Mouse (Mus musculus) spleen, postnatal 36 days (tissue): ENCODE measurements around the gene Agap1.
A peak's percentile ranks its signal among the peaks of the same experiment; 100 is the strongest.

Source experiments
- DNase-seq, 2 experiments: peaks; one replicate each; pipeline ENCODE4 v3.0.0; 2022; ENCODE audit warnings: low spot score in 2 of 2, mixed read lengths in 1 of 2

Agap1 gene

DNA sequence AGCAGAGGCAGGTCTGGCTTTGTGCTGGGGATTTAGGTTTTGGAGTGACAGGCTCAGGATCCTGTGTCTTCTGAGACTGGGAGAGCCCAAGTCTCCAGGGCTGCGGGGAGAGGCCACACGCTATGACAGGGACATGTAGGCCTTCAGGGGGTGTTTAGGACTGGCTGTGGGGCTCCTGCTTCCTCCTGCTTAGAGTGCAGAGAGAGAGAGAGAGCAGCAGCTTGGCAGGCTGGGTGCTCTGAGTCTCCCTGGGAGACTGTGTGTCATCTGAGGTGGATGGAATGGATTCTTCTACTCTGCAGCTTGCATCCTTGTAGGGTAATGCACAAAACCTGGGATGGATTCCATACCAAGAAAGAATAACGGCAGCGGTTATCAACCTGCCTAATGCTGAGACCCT is 122.4 kb downstream of the Agap1 start:
- no peak for DNase-seq

DNA sequence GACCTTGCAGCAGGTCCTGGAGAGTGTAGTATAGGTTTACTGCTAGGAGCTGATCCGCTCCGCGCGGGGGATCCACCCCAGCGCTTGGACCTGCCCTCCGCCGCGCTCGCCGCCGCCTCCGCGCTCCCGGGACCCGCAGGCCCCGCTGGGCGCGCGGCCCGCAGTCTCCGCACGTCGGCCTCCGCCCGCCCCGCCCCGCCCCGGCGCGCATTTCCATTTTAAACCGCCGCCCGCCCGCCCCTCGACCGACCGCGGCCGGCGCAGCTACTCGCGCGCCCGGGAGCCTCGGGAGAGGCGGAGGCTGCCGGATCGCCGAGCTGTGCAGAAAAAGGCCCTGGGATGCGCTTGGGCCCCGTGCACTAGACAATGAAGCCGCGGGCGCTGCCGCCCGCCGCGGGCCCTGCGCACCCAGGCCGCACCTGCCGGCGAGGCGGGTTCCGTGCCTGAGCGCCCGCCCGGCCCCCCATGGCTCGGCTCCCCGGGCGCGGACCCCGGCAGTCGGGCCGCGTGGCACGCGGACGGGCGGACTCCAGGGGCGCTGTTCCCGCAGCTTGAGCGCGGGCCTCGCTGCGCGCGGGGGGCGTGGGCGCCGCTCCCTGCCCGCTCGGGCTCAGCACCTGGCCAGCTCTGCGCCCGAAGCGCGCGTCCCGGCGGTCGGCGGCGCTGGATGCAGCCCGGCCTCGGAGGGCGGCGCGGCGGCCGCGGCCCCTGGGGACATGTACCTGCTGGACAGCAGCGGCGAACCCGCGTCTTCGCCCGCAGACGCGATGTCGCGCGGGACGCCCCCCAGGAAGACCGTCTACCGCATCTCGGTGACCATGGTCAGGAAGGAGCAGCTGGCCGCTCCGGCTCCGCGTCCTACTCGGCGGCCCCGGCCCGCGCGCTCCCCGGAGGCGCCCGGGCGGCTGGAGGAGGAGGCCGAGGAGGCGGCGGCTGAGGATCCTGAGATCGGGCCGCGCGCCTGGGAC is 125.7 kb downstream of the Agap1 start:
- no peak for DNase-seq

GRCm38 (mm10) chr1:89580999-89581765 is 126.6 kb downstream of the Agap1 start:
- no peak for DNase-seq

GRCm38 (mm10) chr1:89581766-89582125 is 127.1 kb downstream of the Agap1 start:
- no peak for DNase-seq

DNA sequence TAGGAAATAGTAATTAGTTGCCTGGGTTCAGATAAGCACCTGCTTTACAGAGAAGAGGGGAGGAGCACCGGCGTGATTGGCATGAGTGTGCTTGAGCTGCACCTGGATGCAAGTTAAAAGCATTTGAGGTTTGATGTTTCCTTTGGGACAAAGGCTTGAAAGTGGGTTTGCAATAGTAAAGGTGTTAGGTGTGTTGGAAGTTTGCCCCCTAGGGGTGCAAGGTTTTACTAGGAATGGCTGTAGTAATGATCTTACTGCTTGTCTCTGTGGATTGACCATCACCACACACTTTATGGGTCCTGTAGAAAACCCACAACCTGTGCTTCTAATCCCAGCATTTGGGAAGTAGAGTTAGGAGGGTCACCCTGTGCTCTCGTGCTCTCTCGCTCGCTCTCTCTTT is 128.8 kb downstream of the Agap1 start:
- no peak for DNase-seq

DNA sequence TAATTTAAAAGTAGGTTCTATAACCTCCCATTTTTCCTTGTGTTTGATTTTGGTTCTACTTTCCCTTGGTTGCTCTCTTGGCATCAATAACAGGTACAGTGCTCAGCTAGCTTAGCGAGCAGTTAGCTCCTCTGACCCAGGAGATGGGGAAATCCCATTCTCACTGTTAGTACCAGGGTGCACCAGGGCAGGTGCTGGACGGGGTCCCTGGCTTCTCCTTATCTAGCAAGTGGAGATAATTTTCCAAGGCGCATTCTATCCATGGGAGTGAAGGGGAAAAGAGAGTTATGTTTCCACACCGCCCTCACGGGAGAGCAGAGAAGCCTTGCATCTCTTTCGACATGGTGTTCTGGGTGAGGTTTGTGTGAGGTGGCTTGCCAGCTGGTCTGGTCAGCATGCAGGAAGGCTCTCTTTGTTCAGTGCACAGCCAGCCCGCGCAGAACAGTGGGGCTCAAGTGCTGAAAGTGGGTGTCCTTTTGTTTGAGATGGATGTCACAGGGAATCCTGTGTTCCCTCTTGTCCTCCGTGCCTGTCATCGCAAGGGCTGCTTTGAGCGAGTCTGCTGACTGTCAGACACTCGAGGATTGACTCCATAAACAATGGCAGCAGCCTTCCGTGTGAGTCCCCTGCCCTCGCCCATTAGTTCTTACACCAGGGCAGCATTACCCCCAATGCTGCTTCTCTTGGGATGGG is 132.5 kb downstream of the Agap1 start:
- no peak for DNase-seq

- DNase-seq, result no peak
Measured at GRCm38 (mm10) chr1:89588154-89588553, 133.5 kb downstream of the Agap1 start.

- DNase-seq, result no peak
Measured at GRCm38 (mm10) chr1:89590994-89591393, 136.4 kb downstream of the Agap1 start.

DNA sequence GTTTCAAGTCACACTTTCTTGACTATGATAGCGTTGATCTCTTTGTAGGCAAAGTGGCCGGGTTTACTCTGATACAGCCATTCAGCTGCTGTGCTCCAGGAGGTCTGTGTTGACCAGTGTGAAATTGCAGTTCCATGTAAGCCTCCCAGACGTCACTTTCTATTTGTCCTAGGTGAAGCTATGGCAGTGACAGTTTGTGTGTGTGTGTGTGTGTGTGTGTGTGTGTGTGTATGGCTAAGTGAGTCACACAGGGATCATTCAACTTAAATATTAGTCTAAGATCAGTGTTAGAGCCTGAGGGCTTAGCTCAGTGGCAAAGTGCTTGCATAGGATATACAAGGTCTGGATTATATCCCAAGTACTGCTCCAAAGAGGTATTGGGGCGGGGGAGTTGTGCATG is 138.6 kb downstream of the Agap1 start:
- no peak for DNase-seq

- DNase-seq, result no peak
Measured at GRCm38 (mm10) chr1:89594999-89595398, 140.4 kb downstream of the Agap1 start.

GRCm38 (mm10) chr1:89595421-89595820 is 140.8 kb downstream of the Agap1 start:
- DNase-seq, result no peak

DNA sequence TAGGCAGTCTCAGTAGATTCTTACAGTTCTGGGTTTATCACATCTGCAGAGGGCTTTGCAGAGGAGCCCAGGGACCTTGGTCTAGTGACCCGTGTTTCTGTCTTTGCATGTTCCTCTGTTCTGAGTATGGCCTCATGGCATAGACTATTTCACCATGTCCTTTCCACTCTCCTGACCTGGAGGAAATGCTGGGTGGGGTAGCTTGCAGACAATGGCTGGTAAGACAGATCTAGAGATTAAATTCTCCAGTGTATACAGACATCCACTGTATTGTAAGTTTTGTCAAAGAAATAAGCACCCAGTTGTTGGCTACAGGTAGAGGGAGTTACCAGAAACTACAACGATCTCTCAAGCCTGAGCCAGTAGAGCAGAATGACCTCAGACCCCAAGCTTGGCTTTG is 141.6 kb downstream of the Agap1 start:
- DNase-seq, result no peak

DNA sequence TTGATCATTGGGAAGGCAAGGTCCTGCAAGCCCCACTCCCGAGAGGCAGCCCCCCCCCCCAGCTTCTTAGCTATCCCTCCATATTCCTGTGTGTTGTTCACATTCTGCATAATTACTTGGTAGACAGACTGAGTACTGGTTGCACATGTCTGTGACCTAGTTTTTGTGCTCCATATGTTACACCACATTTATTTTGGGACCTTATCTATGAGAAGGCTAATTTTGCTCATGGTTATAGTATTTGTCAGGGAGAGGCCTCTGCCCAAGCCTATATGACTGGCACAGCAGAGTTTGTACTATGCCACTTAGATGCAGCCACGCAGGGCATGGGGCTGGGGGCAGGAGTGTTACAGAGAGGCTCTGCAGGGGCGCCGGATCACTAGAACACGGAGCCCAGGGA is 144.3 kb downstream of the Agap1 start:
- DNase-seq, result no peak

DNA sequence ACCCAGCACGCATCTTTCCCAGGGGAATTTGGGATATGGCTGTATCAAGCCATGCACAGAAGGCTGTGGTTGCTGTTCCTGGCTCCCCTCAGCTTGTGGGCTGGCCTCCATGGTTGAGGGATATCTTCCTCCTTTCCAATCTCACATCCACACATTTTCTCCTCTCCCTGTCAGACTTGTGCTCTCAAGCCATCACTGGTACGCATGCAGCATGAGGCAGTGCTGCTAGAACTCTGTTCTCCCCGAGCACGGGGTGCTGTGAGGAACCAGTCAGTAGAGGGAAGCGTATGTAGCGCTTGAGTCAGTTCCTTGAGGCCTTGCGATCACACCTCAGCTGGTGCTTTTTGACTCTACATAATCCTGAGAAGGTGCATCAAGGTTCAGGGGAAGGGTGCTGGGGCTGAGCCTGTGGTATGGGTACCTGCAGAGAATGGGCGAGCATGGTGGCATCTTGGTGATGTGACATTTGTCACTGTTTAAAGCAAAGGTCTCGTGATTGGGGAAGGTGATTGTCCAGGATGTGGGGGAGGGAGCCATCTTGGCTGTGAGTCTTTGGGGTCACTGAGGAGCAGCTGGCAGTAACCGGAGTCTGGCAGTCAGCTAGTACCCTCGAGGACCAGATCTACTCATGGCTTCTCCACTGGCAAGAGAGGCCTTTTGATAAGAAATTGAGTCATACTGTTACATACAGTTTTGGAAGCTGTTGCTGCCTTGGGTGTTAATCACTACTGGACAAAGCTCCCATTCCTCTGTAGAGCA is 145.6 kb downstream of the Agap1 start:
- no peak for DNase-seq

DNA sequence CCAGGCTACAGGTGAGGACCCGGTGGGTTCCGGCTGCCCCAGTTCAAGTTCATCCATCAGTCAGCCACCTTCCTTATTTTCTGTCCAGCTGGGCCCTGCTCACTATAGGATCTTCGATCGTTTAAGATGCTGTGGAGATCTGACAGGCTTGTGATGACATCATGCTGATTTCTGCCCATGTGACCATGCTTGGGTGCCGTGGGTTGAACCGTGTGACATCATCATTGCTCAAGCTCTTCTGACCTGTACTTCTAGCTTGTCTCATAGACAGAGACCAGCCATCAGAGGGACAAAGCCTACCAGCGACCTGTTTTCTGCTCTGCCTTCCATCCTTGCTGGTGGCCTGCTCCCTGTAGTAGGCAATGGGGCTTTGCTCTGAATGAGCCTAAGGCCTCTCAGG is 146.7 kb downstream of the Agap1 start:
- no peak for DNase-seq

DNA sequence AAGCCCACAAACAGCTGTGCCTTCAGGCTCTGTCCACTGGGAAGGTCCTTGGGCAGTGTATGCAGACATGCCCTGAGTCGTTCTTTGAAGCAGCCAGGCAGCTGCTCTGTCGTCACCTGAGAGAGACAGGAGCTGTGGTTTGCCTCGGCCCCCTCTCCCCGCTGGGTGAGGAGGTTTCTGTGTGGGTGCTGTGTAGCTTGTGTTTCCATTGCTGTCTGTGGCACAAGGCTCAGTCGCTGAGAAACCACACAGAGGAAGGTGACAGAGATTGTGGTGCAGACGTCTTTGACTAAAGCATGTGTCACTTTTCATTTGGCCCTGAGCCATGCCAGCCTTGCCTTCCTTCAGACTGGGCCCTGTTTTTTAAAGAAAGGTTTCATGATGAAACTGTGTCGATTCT is 148.3 kb downstream of the Agap1 start:
- DNase-seq, result peak; percentile 7 to 27

DNA sequence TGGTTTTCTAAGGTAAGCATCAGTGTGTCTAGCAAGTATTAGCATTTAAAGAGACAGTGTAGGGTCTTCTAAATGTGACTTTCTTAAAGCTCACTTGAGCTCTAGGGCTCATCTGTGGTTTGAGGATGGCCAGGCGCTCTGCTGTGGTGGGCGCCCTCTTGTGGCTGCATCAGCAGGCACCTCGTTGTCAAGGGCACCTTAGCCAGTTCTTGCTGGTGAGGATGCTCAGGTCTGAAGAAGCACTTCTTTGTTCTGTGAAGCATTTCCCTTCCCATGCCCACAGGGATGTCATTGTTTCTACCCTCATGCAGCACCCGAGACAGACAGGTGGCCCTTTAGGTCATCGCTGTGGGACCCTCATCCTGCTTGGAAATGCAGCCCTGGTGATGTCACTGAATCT is 152.0 kb downstream of the Agap1 start:
- peak; percentile 6 to 11 for DNase-seq

DNA sequence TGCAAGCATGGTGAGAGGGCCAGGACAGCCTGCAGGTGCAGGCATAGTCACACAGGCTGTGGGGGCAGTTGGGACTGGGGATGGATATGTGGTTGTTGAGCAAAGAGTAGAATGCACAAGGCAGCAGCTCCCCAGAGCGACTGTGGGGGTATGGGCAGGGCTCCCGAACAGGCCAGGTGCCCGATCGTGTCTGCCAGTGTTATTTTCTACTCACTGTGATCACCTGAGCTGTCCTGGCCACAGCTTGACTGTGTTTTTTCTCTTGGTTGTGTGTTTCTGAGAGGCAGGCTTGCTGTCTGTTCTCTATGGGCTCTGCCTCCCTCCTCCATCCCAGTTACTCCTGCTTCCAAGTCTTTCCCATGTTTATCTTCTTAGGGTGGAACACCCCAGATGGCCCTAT is 154.2 kb downstream of the Agap1 start:
- no peak for DNase-seq

- DNase-seq, result no peak
Measured at GRCm38 (mm10) chr1:89609964-89610363, 155.4 kb downstream of the Agap1 start.

- DNase-seq, result no peak
Measured at GRCm38 (mm10) chr1:89611521-89611920, 156.9 kb downstream of the Agap1 start.

DNA sequence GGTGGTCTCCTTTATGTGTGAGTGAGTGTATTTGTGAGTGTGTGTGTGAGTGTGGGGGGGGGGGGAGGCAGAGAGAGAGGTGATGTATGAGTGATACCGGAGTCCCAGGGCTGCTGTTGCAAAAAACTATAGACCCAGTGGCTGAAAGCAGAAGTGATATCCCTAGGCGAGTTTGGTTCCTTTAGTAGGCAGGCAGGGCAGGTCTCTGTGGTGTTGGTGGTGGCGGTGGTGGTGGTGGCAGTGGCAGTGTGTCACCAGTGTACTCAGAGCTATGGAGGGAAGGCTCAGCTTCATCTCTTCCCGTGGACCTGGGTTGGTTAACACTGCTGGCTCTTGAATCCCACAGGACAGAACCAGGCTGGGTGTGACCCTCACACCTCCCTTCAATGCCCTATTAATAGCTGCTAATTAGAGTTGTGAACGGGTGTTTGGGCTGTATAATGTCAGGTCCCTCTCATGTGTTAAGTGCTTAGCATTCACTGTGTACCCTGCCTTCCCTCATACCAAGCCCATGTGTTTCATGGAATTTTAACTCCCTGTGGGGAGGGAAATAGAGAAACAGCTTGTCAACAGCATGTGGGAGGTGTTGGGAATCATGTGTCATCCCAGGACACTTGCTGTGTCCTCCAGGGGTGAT is 158.7 kb downstream of the Agap1 start:
- DNase-seq, result no peak
